Mouse (Mus musculus): ENCODE measurements around the gene Pim1.

Gene Pim1

DNA sequence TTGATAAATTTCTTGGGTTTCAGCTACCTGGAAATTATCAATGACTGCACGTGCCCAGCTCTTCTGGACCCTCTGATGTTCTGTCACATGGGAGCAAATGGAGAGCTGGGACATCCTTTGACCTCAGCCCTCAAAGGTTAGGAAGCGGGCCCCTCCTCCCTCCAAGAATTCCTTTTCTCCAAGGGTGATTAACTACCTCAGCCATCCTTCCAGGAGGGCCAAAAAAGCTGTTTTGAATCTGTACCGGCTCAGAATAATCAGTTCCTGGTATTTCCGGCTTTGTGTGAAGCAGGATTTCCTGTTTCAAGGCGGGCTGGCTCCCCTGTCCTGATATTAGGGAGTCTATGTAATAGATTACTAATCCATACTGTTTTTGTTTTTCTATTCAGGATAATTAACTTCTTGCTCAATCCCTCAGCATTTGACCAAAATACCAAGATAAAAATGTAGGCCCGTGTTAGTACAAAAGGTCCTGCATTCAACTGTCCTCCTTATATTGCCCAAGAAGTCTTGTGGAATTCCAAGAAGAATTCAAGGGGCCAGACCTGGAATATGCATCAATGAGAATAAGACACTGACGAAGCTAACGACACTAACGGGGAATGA, 25.0 kb upstream of the Pim1 start:
- no peak for DNase-seq (ENCODE audit: low spot score)

DNA sequence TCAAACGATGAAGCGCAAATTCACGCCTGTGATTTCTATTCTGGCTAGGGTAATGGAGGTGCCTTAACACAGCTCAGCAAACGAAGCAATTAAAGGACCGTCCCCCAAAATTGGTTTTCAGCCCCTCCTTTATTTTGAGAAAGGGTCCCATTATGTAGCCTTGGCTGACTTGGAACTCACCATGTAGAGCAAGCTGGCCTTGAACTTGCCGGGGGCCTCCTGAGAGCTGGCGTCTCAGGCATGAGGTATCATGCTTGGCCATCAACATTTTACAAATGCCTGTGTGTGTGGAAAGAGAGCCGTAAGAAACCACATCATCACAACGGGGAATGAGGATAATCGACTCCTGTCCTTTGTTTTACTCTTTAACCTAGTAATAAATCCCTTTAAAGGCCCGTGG, 23.5 kb upstream of the Pim1 start:
- no peak for DNase-seq (ENCODE audit: low spot score)

DNA sequence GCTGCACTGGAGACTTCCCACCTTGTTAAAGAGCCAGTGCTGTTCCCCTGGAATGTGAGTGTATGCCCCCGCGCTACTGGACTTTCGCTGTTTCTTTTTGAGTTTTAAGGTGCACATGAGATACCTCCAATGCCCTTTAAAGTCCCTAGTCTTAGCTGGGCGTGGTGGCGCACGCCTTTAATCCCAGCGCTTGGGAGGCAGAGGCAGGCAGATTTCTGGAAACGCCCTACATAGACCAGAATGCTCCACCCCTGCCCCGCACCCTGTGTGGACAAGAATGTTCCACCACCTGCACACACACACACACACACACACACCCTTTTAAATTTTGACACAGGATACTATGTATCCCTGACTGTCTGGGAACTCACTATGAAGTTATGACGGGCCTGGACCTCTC, 17.1 kb upstream of the Pim1 start:
- DNase-seq (ENCODE audit: low spot score): no peak

DNA sequence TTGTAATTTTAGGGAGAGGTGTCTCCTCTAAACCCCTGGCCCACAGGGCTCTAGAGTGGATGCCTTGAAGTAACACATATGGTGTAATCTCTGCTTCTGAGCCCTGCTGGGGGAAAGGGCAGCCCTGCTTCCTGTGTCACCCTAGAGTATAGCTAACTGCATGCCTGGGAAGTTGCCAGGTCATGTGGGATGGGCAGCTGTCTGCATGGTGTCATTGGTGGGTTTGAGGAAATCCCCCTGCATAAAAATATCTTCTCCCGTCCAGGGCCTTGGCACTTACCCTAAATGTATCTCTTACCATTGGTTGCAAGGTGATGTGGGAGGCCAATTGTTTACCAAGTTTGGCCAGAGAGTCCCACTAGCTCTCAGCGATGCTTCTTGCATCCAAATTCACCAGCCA, 16.5 kb upstream of the Pim1 start:
- DNase-seq (ENCODE audit: low spot score): no peak

DNA sequence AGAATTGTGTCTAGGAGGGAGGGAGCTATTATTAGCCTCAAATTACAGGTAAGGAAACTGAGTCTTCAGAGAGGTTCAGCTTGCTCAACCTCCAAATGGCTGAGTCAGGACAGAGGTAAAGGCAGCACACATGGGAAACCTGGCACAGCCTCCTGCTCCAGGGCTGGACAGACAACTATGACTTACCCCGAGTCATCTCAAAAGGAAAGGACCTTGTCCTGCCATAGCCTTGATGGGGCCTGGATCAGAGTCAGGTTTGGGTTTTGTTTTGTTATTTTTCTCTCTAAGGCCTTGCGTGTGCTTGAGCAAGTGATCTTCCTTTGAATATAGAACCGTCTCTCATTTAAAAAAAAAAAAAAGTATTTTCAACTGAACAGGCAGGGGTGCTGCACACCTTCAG, 15.4 kb upstream of the Pim1 start:
- DNase-seq (ENCODE audit: low spot score): no peak

DNA sequence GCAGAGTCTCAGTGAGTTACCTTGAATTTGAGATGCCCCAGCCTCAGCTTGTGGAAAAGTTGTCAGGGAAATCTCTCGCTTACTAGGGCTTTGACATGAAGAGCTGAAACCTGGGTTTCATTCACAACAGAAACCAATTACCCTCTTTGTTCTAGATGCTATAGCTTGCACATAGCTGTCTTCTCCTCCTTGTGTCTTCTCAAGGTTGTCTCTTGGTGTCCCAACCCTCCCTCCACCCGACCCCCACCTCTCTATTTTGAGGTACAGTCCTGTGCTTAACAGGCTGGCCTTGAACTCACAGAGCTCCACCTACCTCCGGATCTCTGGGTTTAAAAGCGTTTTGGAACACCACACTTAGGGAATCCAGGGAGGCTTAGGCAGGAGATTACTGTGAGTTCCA, 14.1 kb upstream of the Pim1 start:
- no peak for DNase-seq (ENCODE audit: low spot score)

DNA sequence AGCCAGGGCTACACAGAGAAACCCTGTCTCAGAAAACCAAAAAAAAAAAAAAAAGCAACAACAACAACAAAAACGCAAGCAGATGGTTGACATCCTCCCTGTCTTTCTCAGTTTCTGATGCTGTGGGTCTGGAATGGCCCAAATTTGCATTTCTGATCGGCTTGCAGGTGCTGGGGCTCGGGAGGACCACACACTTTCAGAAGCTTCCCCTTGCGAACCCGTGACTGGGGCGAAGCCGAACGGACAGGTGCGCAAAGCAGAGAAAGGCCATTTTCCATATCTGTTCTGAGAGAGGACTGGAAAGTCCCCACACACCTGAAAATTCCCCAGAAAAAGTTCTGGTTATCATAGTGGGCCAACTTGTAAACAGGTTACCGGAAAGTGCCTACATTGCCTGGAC, 13.2 kb upstream of the Pim1 start:
- no peak for DNase-seq (ENCODE audit: low spot score)

DNA sequence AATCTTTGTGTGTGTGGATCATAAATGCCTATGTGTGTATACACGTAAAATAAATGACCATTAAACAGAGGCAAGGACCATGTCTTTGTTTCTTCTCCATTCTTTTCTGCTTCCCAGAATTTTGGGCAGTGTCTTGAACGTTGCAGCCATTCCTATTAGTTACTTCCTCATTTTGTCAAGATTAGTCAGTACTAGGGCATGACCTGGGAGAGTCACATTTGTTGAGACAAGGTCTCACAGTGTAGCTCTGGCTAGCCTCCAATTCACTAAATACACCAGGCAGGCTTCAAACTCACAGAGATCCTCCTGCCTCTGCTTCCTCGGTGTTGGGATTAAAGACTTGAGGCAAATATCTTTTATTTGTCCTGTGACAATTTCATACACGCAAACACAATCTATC, 12.3 kb upstream of the Pim1 start:
- no peak for DNase-seq (ENCODE audit: low spot score)

DNA sequence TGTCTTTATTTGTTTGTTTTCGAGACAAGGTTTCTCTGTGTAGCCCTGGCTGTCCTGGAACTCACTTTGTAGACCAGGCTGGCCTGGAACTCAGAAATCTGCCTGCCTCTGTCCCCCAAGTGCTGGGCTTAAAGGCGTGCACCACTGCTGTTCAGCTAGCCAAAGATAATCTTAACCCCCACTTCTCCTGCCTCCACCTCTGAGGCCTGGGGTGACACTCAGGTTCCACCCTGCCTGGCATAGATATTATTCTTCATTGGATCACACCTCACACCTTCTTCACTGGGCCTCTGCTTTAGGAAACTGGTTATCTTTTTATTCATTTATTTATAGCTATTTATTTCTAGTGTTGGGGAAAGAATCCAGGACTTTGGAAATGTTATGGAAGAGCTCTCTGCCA, 10.3 kb upstream of the Pim1 start:
- no peak for DNase-seq (ENCODE audit: low spot score)

DNA sequence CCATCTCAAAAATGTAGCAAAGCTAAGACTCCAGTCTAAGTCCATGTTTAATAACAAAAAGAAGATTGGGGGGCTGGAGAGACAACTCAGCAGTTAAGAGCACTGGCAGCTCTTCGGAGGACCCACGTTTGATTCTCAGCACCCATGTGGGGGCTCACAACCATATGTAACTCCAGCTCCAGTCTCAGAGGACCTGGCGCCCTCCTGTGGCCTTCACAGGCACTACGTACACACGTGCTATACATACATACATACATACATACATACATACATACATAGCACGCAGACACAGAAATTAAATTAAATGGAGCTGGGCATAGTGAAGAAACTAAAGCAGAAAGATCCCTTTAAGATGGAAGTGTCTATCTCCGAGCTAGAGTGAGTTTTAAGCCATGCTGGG, 7.9 kb upstream of the Pim1 start:
- DNase-seq (ENCODE audit: low spot score): no peak

DNA sequence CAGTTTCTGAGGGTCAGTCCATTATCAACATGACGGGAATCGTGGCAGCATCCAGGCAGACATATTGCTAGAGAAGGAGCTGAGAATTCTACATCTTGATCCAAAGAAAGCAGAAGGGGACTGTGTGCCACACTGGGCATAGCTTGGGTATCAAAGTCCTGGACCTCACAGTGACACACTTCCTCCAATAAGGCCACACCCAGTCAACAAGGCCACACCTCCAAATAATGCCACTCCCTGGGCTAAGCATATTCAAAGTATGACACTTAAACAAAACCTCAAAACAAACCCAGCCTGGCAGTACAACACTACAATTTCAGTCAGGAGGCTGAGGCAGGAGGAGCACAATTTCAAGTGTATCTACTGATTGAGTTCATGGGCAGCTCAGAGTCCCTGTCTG, 7.3 kb upstream of the Pim1 start:
- no peak for DNase-seq (ENCODE audit: low spot score)

DNA sequence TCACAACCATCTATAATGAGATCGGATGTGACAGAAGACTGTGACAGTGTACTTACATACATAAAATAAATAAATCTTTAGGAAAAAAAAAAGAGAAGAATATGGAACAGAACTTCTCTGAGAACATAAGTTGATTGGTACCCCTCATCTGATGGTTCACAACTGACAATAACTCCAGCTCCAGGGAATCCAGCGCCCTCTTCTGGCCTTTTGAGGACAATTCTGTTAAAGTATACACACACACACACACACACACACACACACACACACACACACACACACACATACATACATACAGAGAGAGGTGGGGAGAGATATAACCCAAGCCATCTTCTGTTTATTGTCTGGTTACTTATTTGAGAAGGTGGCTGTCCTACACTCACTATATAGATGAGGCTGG, 6.1 kb upstream of the Pim1 start:
- DNase-seq (ENCODE audit: low spot score): no peak

DNA sequence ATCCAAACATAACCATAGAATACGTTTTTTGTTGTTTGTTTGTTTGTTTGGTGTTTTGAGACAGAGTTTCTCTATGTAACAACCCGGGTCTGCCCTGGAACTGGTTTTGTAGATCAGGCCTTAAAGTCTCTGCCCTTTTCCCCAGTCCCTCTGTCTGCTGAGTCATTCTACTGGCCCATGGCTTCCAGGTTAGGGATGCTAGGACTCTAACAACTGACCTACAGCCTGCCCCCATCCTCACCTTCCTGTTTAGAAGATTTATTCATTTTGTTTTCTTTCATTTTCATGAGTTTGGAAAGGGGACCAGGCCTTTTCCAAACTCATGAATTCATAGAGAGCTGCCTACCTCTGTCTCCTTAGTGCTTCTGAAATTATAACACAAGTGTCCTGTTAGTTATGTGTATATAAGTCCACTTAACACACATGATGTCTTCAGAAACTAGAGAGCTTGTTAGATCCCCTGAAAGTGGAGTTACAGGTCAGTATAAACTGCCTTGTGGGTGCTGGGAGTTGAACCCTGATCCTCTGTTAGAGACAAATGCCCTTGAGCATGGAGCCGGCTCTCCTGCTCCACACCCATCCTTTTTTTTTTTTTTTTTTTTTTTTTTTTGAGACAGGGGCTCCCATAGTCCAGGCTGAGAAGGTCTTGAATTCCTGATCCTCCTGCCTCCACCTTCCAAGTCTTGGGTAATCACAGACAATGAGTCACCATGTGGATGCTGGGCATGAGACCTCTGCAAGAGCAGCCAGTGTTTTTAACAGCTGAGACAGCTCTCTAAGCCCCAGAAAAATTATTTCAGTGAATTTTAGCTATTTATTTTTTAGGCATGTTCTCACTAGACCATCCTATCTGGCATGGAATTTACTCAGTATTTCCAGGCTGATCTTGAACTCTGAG, 5.0 kb upstream of the Pim1 start:
- DNase-seq (ENCODE audit: low spot score): no peak

DNA sequence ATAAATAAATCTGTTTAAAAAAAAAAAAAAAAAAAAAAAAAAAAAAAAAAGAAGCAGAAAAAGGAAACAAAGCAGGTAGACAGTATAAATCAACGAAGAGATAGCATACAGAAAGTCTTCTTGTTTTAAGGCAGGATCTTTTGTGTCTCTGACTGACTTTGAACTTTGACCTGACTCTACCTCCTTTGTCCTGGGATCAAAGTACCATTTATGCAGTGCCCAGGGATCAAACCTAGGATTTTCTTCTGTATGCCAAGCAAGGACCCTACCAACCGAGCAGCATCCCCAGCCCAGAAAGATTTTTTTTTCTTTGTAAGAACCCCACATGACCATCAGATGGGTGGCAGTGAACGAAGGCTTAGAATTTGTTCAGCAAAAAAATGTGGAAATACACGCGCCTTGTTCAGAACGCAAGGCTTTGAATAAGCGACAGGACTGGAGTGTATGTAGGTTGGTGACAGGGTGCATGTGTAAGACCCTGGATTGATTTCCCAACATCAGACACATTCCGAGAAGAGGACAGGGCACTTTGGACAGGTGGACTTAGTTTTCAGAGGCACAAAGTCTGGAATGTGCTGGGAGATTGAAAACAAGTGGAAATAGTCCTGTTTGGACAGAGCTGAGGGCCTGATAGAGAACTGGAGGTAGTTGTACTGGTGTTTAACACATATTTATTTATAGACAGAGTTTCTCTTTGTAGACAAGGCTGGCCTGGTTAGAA, 2.1 kb upstream of the Pim1 start:
- DNase-seq (ENCODE audit: low spot score): no peak

DNA sequence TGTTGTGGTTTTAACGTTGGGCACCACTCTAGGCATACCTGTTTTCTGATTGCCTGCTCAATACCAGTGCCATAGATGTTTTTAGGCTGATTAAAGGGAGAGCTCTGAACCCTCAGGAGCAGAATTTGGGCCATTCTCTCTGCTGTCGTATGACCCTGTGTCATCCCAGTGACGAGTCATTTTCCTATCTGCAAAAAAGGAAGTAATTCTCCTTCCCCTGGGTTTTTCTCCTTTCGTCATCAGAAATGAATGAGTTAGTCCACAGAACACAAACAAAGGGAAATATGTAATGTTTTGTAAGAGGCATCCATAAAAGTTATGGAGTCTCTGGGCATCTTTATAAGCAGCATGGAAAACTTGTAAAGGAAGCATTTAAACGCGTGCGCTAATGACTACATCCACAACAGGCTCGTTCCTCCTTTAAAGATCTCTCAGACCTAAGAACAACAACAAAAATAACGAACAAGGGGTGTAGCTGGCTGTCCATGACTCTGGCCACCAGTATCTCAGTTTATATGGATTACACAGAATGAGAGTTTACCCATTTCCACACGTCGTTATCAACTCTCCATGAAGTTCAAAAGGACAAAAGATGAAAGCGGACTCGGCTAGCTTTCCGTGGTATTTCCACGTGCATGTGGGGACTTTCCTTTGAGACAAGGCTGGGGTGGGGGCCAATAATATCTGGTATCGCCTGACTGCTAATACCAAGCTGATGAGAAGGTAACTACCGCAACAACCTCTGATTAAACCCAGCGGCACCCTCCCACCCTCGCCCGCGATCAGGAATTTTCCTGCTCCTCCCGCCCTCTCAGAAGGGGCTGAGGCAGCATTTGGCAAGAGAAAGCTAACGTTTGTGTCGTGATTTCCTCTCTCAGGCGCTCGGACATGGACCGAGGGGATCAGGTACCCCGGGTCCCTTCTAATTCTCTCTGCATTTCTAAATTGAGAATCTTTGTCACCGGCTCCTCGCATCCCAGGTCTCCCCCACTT, 1.3 kb upstream of the Pim1 start:
- DNase-seq (ENCODE audit: low spot score): peak; percentile 61

DNA sequence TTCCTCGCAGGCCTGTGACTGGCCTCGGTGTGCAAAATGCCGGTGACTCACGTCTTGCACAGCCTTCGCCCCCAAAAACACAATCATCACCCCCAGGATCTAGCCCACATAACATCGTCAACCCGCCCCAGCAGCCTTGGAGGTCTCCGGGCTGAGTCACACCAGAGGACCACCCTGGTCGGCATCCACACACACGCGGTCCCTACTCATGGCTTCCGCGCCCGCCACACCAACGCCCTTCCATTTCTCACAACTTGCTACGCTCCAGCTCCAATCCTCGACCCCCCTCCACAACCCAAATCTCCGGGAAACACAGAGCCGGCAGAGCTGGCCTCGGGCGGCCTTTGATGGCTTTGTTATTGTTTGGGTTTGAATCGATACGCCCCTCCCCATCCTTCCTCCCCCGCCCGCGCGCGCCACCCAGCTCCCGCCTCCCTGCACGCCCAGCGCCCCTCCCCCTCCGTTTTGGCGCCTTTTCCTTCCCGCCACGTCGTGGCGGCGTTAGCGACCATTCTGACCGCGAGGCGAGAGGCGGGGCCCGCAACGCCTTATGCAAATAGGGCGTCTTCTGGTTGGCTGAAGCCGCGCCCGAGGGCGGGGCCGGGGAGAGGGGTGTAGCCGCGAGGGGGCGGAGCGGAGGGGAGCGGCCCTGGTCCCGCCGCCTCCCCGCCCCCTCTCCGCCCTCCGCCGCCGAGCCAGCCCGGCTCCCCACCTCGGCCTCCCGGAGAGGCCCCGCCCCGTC, 411 bp upstream of the Pim1 start:
- DNase-seq (ENCODE audit: low spot score): peak; percentile 99

DNA sequence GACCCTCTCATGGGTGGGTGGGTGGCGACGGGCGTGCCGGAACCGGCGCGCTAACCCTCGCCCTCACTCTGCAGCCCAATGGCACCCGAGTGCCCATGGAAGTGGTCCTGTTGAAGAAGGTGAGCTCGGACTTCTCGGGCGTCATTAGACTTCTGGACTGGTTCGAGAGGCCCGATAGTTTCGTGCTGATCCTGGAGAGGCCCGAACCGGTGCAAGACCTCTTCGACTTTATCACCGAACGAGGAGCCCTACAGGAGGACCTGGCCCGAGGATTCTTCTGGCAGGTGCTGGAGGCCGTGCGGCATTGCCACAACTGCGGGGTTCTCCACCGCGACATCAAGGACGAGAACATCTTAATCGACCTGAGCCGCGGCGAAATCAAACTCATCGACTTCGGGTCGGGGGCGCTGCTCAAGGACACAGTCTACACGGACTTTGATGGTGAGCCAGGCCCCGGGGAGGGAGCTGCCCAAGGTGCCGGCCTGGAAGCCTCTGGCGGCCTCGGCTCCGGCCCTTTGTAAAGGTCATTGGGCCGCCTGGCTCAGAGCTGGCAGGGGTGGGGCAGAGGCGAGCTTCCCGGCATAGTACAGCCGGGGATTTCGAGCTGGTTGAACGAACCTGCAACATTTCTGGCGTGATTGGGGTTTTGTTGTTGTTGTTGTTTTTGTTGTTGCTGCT, 1.2 kb downstream of the Pim1 start:
- peak; percentile 59 for DNase-seq (ENCODE audit: low spot score)

DNA sequence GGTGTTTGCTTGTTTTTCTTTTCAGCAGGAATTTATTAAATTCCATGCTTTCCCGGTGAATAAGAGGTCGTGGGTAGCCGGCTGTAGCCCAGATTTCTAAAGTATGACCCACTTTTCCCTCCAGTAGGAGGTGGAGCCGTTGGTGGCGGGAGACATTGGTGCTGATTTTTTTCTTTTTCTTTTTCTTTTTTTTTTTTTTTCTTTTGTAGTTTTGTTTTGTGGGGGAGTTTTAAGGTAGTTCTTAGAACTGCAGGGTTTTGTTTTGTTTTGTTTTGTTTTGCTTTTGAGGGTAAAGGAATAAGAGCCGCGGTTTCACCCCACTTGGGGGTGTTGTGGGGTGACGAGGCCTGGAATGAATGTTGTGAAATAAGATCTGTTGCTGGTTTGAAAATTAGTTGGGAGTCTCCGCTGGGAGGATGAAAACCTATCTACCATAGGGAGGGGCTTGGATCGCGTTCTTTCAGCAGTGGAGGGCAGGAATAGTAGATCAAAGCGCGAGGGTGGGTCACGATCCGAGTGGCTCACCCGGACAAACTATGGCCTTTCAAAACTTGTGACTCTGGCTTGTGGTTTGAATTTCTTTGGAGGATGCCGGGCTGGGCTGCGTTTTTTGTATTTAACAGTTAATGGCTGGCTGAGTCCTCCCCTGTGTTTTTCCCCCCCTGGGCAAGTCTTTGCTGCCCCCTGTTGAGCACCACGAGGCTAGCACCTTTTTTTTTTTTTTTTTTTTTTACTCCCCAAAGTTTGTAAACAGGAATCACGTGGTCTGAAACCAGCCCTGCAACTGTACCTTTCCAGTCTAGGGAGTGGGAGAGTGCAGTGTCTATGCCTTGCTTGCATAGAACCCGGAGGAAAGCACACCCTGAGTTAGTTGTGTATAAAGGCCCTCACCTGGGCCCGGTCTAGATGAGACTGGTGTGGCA, 2.0 kb downstream of the Pim1 start:
- peak; percentile 88 for DNase-seq (ENCODE audit: low spot score)

DNA sequence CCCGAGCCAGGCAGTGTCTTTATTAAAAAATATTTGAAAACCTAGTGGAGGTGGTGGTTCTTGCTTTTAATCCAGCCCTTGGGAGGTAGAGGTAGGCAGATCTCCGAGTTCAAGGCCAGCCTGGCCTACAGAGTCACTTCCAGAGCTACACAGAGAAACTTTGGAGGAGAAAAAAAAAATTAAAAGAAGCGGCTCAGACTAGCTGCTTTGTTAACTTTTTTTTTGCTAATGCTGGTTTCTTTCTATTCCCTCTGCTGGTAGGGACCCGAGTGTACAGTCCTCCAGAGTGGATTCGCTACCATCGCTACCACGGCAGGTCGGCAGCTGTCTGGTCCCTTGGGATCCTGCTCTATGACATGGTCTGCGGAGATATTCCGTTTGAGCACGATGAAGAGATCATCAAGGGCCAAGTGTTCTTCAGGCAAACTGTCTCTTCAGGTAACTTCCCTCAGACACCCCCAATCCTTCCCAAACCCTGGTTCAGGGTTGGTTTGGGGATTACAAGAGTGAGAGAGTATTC, 3.0 kb downstream of the Pim1 start:
- no peak for DNase-seq (ENCODE audit: low spot score)

Measured in MN1 (cell line).